Mouse (Mus musculus): ENCODE measurements around the gene Fbxl17.

Gene Fbxl17

GRCm38 (mm10) chr17:63158436-63158835 is 341.4 kb downstream of the Fbxl17 start:
- DNase-seq = no peak

GRCm38 (mm10) chr17:63157906-63158305 is 341.9 kb downstream of the Fbxl17 start:
- no peak for DNase-seq

GRCm38 (mm10) chr17:63157019-63157418 is 342.8 kb downstream of the Fbxl17 start:
- DNase-seq = no peak

- no peak for DNase-seq
These were observed 353.3 kb downstream of the Fbxl17 start for GRCm38 (mm10) chr17:63146514-63146913.

- DNase-seq = no peak
These were observed 353.9 kb downstream of the Fbxl17 start for GRCm38 (mm10) chr17:63145751-63146491.

GRCm38 (mm10) chr17:63145311-63145741 is 354.5 kb downstream of the Fbxl17 start:
- no peak for DNase-seq

- DNase-seq = no peak
These were observed 356.0 kb downstream of the Fbxl17 start for GRCm38 (mm10) chr17:63143825-63144224.

- DNase-seq = no peak
These were observed 365.0 kb downstream of the Fbxl17 start for GRCm38 (mm10) chr17:63134805-63135204.

- no peak for DNase-seq
These were observed 377.4 kb downstream of the Fbxl17 start for GRCm38 (mm10) chr17:63122427-63122826.

- DNase-seq = peak; percentile 55
These were observed 380.1 kb downstream of the Fbxl17 start for GRCm38 (mm10) chr17:63119701-63120100.

- DNase-seq = peak; percentile 30
These were observed 380.7 kb downstream of the Fbxl17 start for GRCm38 (mm10) chr17:63119077-63119476.

GRCm38 (mm10) chr17:63117130-63117529 is 382.7 kb downstream of the Fbxl17 start:
- no peak for DNase-seq

GRCm38 (mm10) chr17:63114399-63115085 is 385.3 kb downstream of the Fbxl17 start:
- no peak for DNase-seq

- DNase-seq = no peak
These were observed 387.0 kb downstream of the Fbxl17 start for GRCm38 (mm10) chr17:63112826-63113225.

- no peak for DNase-seq
These were observed 388.8 kb downstream of the Fbxl17 start for GRCm38 (mm10) chr17:63110994-63111393.

GRCm38 (mm10) chr17:63110211-63110755 is 389.5 kb downstream of the Fbxl17 start:
- DNase-seq = no peak

GRCm38 (mm10) chr17:63108035-63108434 is 391.8 kb downstream of the Fbxl17 start:
- DNase-seq = no peak

GRCm38 (mm10) chr17:63107515-63107914 is 392.3 kb downstream of the Fbxl17 start:
- no peak for DNase-seq

- no peak for DNase-seq
These were observed 404.3 kb downstream of the Fbxl17 start for GRCm38 (mm10) chr17:63095553-63095952.

GRCm38 (mm10) chr17:63095017-63095416 is 404.8 kb downstream of the Fbxl17 start:
- DNase-seq = no peak

- DNase-seq = no peak
These were observed 406.6 kb downstream of the Fbxl17 start for GRCm38 (mm10) chr17:63093184-63093583.

GRCm38 (mm10) chr17:63092774-63093173 is 407.0 kb downstream of the Fbxl17 start:
- DNase-seq = no peak

- no peak for DNase-seq
These were observed 409.7 kb downstream of the Fbxl17 start for GRCm38 (mm10) chr17:63090112-63090511.

- no peak for DNase-seq
These were observed 412.6 kb downstream of the Fbxl17 start for GRCm38 (mm10) chr17:63087265-63087664.

All from cerebellum, adult 9-10 months (tissue).